Mouse (Mus musculus): Measurements from ENCODE around the gene Ankdd1a. TPM values are rescaled to one million over a fixed set of nuclear protein-coding genes. Genes with fewer than 3 reads are reported as not detected.
A peak's percentile ranks its signal among the peaks of the same experiment; 100 is the strongest.

The Ankdd1a gene
- total RNA-seq, 1 experiment from 2014 or later: 3.8 TPM

DNA sequence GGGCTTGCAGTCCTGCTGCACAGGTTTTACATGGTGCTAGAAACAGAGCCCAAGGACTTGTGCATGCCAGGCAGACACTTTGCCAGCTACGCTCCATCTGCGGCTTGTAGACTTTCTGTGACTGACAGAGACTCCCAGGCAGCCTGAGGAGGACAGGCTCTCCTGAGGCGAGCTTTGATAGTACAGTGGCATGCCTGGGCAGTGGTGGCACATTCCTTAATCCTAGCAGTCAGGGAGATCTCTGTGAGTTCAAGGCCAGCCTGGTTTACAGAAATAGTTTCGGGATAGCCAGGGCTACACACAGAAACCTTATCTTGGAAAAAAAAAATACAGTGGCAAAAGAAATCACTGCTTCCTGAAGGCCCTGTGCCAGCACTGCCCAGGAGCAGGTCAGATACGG is 27.1 kb upstream of the Ankdd1a start:
- no peak for ATAC-seq (replicated peaks; ENCODE audit: insufficient number of reproducible peaks, low FRiP score, low TSS enrichment, poor library complexity, severe bottlenecking)

DNA sequence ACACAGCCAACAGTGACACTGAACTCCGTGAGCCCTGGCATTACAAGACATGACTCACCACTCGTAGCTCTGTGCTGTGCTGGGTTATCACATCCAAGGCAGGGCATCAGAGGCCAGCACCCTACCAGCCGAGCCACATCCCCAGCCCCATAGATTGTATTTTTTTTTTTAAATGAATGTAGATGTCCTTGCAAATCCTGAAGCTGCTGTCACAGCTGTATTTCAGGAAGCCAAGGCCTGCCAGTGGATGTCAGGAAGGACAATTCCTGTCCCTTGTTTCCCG is 26.4 kb upstream of the Ankdd1a start:
- ATAC-seq (replicated peaks; ENCODE audit: insufficient number of reproducible peaks, low FRiP score, low TSS enrichment, poor library complexity, severe bottlenecking): no peak

DNA sequence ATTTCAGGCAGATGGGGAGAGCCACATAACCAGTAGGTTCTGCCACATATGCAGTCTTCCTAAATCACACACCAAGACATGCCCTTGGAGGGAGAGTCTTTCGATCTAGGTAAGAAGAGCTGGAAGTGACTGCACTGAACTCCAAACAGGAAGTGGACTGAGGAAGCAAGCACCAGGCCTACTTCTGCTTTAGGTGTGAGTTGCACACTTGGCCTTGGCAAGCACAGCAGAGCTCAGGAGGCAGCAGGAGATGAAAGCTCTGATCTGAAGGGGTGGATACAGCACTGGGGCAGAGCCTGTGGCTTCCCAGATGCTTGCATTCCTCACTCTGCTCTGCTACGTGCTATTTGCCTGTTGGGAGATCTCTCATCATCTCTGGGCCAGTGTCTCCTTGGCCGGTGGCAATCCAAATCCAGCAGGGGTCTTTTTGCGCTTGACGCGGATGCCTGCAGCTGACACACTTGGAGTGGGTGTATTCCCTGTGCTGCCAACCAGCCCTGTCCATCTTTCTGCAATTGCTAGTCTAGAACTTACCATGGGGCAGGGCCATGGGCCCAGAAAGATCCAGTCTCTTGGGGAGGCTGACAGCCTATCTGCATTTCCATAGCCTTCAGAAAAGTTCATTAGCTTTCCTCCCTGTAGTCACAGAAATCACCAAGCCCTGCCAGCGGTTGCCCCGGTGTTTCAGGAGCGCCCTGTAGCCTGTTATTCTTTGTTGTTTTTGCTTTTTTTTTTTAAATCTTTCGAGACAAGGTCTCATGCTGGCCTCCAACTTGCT is 25.8 kb upstream of the Ankdd1a start:
- peak; percentile 58 for ATAC-seq (replicated peaks; ENCODE audit: insufficient number of reproducible peaks, low FRiP score, low TSS enrichment, poor library complexity, severe bottlenecking)

DNA sequence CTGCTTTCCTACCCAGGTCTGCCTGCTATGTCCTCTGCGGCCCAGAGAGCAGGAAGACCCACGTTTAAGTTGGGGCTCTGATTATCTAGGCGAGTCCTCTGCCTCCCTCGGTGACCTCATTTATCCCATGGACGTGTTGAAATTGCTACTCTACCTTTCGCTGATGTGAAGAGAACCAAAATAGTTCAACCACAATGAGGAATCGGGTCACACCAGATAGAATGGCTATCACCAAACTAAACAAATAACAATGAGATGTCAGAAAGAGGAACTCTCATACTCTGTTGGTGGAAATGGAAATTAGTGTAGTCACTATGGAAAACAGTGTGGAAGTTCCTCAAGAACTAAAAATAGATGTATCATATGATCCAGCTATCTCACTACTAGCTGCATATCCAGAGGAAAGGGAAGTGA is 22.1 kb upstream of the Ankdd1a start:
- ATAC-seq (replicated peaks; ENCODE audit: insufficient number of reproducible peaks, low FRiP score, low TSS enrichment, poor library complexity, severe bottlenecking): peak; percentile 56

DNA sequence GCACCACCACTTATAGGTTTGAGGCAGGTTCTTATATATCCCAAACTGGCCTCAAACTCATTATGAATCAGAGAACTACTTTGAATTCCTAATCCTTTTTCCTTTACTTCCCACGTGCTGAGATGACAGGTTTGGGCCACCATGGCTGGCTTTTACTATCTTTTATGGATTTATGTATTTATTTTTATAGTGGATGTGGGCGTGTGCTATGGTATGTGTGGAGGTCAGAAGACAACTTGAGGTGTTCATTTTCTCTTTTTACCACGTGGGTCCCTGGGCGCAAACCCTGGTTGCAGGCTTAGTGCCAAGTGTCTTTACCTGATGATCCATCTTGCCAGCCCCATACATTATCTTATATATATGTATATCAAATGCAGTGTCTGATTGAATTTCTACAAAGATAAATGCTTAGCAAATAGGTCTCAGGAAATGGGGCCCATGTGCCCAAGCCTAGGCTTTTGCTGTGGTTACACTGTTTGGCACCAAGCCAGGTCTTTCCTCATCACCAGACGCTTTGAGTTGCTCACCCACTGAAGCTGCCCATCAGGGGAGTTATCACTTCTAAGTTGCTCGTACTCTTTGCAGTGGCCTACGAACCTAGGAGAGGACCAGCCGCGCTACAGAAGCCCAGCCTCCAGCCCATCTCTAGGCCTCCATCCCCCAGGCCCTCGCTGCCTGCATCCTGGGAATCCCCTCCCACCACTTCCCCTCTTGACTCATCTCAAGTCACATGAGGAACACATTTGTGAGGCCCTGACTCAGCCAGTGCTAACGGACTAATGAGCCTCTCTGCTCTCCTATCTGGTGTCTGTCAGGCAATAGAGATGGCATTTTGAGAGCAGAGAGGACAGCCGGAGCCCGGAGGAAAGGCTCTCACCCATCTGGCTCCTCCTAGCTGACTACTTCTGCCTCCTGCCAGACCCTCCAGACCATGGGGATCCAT is 21.4 kb upstream of the Ankdd1a start:
- ATAC-seq (replicated peaks; ENCODE audit: insufficient number of reproducible peaks, low FRiP score, low TSS enrichment, poor library complexity, severe bottlenecking): peak; percentile 76

DNA sequence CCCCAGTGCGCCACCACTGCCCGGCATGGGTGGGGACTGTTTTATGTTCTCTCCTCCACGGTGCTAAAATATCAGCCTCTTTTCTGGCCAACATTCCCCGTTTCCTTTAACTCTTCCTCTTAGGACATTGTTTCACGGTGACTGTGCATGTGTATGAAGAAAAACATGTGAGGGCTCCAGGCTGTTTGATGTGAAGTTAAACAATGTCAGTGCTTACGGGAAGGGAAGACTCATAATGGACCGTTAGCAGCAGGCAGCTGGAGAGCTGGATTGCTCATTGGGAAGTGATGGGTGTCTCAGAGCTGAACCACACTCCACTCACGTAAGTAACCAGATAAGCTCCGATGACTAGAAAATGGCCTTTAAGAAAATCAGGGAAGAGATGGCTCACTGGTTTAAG is 19.7 kb upstream of the Ankdd1a start:
- ATAC-seq (replicated peaks; ENCODE audit: insufficient number of reproducible peaks, low FRiP score, low TSS enrichment, poor library complexity, severe bottlenecking): no peak

DNA sequence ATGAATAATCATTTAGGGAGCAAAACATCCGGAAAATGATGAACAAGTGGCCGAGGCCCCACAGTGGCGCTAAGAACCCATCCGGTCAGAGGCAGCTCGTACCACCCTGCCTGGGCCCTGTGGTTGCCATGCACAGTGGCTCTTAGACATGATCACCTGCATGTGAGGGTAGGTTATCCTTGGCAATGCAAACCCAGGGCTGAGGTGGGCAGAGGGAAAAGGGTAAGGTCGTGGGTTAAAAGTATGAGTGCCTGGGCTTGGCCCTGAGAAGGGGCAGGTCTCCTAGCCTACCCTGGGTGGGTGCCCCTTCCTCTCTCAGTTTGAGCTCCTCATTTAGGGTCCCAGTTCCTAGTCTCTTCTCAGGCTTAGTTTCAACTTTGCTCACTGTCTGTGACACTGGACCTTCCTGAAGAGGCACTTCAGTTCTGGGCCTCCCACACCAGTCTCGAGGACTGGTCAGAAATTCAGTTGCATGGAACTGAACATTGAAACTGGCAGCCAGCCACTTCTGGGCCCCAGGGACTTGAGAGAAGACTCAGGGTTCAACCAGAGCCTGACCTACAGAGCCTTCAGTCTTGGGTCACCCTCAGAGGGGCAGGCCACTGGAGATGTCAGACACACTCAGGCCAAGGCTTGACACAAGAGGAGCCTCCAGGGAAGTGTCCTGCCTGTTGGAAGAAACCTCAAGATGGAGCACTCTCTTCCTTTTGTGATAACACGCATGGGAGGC is 18.1 kb upstream of the Ankdd1a start:
- no peak for ATAC-seq (replicated peaks; ENCODE audit: insufficient number of reproducible peaks, low FRiP score, low TSS enrichment, poor library complexity, severe bottlenecking)

DNA sequence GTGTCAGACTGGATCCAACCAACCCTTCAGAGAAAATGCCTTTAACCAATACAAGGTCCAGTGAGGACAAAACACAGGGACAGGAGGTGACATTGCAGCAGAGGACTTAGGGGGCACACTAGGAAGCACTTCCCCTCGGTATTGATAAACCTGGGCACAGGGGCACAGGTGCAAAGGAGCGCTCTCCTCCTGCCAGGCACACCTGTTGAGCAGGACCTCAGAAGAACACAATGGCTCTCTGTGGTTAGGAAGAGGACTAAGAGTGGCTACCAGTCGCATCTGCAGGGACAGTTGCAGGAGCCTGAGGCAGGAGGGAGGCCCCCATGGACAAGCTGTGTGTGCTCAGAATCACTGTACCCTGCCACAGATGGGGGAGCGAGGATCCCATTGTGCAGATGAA is 16.5 kb upstream of the Ankdd1a start:
- ATAC-seq (replicated peaks; ENCODE audit: insufficient number of reproducible peaks, low FRiP score, low TSS enrichment, poor library complexity, severe bottlenecking): no peak

DNA sequence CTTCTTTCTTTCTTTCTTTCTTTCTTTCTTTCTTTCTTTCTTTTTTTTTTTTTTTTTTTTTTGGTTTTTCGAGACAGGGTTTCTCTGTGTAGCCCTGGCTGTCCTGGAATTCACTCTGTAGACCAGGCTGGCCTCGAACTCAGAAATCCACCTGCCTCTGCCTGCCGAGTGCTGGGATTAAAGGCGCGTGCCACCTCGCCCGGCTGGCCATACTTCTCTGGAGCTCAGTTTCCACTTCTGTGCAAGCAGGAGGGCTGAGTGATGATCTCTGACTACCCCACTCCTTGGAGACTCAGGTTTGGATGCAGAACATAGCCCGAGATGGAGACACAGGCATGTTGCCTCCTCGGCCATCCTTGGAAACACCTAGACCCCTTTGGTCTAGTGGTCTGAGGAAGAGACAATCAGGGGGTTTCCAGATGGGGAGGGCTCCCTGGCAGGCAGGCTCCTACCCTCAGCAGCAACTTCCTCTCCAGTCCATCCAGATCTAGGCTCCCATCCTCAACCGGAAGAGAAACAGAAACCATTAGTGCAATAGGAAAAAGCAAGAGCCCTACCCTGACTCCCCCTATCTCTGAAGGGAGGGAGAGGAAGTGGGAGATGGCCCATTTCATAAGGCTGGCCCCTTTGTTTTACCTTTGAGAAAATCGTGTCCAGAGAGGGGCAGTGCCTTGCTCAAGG is 15.9 kb upstream of the Ankdd1a start:
- peak; percentile 52 for ATAC-seq (replicated peaks; ENCODE audit: insufficient number of reproducible peaks, low FRiP score, low TSS enrichment, poor library complexity, severe bottlenecking)

DNA sequence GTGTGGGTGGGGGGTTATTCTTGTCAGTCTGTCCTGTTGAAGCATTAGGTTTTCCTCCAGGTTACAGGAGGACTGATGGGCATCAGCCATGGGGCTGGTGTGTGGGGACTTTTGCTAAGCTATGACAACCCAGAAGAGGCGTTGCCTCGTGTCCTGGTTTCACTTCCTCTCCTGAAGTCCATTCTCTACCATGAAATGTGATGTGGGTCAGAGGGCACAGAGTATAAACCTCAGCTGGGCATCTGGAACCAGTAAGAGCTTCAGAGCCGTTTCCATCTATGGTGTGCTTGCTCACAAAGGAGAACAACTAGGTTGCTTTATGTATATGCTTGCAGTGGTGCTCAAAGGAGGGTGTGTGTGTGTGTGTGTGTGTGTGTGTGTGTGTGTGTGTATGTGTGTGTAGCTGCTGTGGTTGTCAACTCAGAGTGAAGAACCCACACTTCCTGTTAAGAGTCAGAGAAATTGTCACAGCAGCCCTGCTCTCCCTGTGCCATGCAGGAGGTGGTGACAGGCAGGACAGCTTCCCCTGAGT is 15.3 kb upstream of the Ankdd1a start:
- ATAC-seq (replicated peaks; ENCODE audit: insufficient number of reproducible peaks, low FRiP score, low TSS enrichment, poor library complexity, severe bottlenecking): peak; percentile 77

DNA sequence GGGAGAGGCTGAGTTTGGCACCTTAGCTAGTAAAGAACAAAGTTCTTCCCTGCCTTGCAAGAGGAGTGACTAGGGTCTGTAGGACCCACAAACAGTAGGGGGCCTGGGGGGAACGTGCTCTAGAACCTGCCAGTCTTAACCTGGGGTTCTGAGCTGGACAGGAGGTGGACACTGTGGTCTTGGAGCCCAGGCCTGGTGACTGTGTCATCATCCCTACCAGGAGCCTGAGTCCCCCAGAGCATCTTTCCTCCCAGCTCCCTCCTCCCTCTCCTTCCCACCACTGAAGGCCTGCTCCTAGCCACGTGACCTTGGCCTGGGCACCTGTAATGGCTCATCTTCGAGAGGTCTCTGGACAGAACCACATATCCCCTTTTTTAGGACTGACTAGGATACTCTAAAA is 14.1 kb upstream of the Ankdd1a start:
- no peak for ATAC-seq (replicated peaks; ENCODE audit: insufficient number of reproducible peaks, low FRiP score, low TSS enrichment, poor library complexity, severe bottlenecking)

DNA sequence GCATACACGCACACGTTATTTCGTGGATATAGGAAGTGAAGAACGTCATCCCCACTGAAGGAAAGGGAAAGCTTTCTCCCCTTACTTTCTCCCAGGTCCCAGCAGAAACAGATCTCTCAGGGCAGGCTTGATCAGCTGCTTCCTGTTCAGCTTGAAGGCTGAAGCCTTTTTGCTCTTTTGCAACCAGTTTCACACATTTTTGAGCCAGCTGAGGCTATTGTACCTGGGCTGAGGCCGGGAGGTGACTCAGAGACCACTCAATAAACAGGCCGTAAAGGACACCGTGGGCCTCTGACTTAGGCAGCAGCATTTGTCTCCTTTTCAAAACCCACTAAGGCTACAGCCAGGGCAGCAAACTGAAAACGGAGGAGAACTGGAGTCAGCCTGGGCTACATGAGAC is 13.0 kb upstream of the Ankdd1a start:
- ATAC-seq (replicated peaks; ENCODE audit: insufficient number of reproducible peaks, low FRiP score, low TSS enrichment, poor library complexity, severe bottlenecking): no peak

DNA sequence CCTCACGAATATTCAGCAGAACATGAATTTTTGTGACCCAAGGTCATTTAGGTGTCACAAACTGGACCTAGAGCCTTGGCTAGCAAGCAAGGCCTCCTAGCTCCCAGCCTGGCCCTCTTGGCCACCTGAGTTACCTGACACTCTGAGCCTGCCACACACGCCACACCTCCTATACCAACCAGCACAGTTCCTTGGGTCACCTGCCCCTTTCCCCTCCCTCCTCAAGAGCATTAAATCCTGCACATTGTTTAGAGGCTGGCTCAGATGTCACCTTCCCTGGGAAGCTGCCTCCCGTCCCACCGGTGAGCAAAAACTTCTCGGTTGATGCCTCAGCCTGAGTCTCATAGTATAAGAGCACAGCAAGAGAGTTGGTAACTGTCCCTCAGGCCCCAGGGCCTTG is 11.3 kb upstream of the Ankdd1a start:
- no peak for ATAC-seq (replicated peaks; ENCODE audit: insufficient number of reproducible peaks, low FRiP score, low TSS enrichment, poor library complexity, severe bottlenecking)

DNA sequence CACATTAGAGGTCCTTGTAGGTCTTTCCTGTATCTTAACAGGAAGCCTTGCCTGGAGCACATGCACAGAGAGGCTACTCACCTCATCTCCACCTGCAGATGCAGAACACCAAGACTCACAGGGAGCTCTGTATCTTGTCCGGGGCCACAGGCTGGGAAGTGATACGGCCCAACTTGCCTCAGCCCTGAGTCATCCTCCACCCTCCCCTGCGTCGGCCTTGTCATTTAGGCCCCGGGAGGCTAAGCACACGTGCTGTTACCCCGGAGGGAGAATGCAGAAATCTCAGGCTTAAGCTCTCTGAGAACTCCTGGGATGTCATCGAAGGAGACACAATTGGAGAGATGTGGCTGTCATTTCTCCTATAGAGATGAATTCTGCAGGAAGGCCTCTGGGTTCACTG is 9.7 kb upstream of the Ankdd1a start:
- 0 out of 2 replicates have a peak, but pooled peaks have one; percentile 19 for ATAC-seq (replicated peaks; ENCODE audit: insufficient number of reproducible peaks, low FRiP score, low TSS enrichment, poor library complexity, severe bottlenecking)

DNA sequence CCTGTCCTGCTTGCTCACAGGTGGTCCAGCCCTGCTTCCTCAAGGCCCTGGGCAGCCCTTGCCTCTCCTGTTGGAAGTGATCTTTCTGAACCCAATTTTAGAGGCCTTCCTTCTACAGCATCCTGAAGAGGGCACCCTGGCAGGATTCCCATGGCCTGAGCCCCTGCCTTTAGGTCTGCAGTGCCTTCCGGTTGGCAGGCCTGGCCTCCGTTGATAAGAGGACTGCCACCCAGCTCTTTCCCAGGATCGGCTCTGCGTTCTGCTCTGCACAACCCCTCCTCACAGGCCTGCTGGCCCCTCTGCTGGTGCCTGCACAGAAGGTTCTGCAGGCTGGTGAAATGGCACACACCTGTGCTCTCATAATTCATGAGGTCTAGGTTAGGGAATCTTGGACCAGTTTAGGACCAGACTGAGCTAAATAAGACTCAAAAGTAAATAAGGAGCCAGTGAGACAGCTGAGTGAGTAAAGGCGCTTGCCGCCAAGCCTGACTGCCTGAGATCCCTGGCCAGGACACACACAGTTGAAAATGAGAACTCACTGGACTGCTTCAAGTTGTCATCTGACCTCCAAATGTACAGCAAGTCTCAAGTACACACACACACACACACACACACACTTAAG is 8.5 kb upstream of the Ankdd1a start:
- no peak for ATAC-seq (replicated peaks; ENCODE audit: insufficient number of reproducible peaks, low FRiP score, low TSS enrichment, poor library complexity, severe bottlenecking)

DNA sequence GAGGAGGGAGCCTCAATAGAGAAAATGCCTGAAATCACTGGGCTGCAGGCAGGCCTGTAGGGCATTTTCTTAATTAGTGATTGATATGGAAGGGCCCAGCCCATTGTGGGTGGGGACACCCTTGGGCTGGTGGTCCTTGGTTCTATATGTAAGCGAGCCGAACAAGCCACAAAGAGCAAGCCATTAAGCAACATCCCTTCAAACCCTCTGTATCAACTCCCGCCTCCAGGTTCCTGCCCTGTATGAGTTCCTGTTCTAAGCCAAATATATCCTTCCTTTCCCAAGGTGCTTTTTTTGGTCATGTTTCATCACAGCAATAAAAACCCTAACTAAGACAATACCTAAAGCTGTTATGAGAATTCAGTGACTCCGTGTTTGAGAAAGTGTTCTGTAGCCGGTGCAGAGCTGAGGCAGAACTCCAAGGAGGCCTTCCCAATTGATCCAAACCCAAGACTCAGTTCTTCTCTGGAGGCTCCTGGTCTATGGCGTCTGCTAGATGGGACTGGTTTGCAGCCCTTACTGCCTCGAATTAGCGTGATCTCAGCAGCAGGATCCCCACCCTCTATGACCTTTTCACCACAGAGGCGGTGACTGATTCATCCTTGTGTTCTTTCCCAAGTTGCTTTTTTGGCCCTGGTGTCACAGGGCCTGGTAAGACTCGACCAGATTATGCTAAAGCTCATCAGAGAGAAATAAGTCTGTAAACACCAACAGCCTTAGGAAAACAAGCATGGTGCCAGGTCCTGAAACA is 5.6 kb upstream of the Ankdd1a start:
- ATAC-seq (replicated peaks; ENCODE audit: insufficient number of reproducible peaks, low FRiP score, low TSS enrichment, poor library complexity, severe bottlenecking): peak; percentile 70

DNA sequence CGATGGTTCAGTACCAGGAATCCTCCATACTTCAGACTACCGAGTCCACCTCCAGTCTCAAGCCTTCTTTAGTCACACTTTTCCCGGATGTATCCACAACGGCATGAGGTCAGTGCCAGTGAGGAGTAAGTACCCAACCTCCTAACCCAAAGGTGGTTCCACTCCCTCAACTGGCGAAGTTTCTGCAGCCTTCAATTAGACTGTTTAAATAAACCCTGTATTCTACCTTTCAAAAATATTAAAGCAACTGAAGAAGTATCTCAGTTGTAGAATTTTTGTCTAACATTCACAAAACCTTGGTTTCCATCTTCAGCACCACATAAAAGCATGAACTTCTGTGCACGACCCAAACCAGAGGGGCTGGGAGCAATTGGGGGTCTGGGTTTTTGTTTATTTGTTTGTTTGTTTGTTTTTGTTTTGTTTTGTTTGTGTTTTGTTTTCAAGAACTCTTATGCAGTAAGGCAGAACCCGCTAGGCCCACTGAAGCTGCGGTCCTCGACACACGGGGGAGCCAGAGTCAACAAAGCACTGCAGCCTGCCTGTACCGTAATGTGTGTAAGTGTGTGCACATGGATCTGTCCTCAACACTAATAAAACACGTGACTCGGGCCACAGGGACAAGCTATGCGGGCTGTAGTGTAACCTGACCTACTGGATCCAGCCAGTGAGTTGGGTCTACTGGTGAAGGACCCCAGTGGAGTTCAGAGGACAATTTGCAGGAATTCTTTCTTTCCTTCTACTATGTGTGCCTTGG is 3.8 kb upstream of the Ankdd1a start:
- ATAC-seq (replicated peaks; ENCODE audit: insufficient number of reproducible peaks, low FRiP score, low TSS enrichment, poor library complexity, severe bottlenecking): peak; percentile 78
